Mouse (Mus musculus) CD4-positive, CD25-positive, alpha-beta regulatory T cell (primary cell): ENCODE data around the gene Gm7697. TPM values are rescaled to one million over a fixed set of nuclear protein-coding genes. Genes with fewer than 3 reads are reported as not detected.

Experiments
- polyA plus RNA-seq: library from polyadenylated mRNA; unstranded; fragments of 100-300 nt; shearing (Covaris generic); gene quantifications from one replicate; pipeline ENCODE4 v1.2.1, GENCODE M21; 2017

The Gm7697 gene
- polyA plus RNA-seq, result not detected

DNA sequence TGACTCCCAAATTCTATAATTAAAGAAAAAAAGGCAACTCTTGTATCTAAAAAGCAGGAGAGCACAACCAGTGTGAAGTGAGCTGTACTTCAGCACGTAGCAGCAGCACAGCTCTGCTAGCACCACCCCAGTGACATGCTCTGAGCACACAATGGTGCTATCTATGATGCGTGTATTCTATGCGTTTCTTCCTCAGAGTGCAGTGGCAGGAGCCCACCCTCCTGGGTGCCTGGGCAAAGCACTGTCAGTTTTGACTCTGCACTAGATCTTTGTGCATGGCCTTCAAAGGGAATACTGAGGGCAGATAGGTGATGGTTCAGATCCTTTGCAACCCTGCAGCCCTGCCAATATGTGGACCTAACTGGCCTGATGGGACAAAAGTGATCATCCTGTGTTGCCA lies at the start of gene Gm7697:
Gene Gm7697, minus strand, starts transcription at position 101 of the 400 bp plus-strand sequence.

DNA sequence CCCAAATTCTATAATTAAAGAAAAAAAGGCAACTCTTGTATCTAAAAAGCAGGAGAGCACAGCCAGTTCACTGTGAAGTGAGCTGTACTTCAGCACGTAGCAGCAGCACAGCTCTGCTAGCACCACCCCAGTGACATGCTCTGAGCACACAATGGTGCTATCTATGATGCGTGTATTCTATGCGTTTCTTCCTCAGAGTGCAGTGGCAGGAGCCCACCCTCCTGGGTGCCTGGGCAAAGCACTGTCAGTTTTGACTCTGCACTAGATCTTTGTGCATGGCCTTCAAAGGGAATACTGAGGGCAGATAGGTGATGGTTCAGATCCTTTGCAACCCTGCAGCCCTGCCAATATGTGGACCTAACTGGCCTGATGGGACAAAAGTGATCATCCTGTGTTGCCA lies 69.3 kb downstream of the Gm7697 start, which contains the start of gene Gm9495:
Gene Gm9495, minus strand, starts transcription at position 101 of the 400 bp plus-strand sequence.

Other genes with a start within 250 kb of the Gm7697 start
- gene Gm9495, start 69.4 kb downstream of the Gm7697 start, polyA plus RNA-seq, result 0.13 TPM
- 28.5 TPM for gene Zfp868, start 102.6 kb upstream of the Gm7697 start, polyA plus RNA-seq
- 0.77 TPM for gene Zfp964, start 131.5 kb upstream of the Gm7697 start, polyA plus RNA-seq
- 65.9 TPM for gene Zfp869, start 187.7 kb upstream of the Gm7697 start, polyA plus RNA-seq
- gene Zfp963, start 227.0 kb upstream of the Gm7697 start, polyA plus RNA-seq, result 8.4 TPM